Mouse (Mus musculus) intestine, embryonic 16.5 days (tissue): ENCODE results near the gene Mgll. TPM values are rescaled to one million over a fixed set of nuclear protein-coding genes. Genes with fewer than 3 reads are reported as not detected.
A peak's percentile ranks its signal among the peaks of the same experiment; 100 is the strongest.

Experiments used
- ATAC-seq: fragments of 200-750 bp; cut with Nextera tagmentation; 2 replicates; pipeline ENCODE4 v1.8.0; 2017; ENCODE audit warnings: moderate TSS enrichment, moderate library complexity
- H3K27ac ChIP-seq: fragments of 300-500 bp; sonication (generic); 2 replicates; pipeline ENCODE4 v1.5.1; 2014; ENCODE audit warnings: mild to moderate bottlenecking, low read length
- H3K27me3 ChIP-seq: fragments of 300-500 bp; sonication (generic); replicated peaks from 2 replicates; pipeline ENCODE4 v1.6.1; 2014; ENCODE audit warnings: low read length, control low read depth, mixed read lengths; ENCODE audit not compliant: control insufficient read depth, insufficient read depth
- H3K36me3 ChIP-seq: fragments of 300-500 bp; sonication (generic); 2 replicates; pipeline ENCODE4 v1.6.1; 2014; ENCODE audit warnings: low read length, control low read depth; ENCODE audit not compliant: control insufficient read depth, insufficient read depth
- H3K4me1 ChIP-seq: fragments of 300-500 bp; sonication (generic); 2 replicates; pipeline ENCODE4 v1.6.1; 2014; ENCODE audit warnings: low read length, control low read depth, mixed read lengths; ENCODE audit not compliant: control insufficient read depth, insufficient read depth
- H3K4me2 ChIP-seq: fragments of 300-500 bp; sonication (generic); 2 replicates; pipeline ENCODE4 v1.6.1; 2014; ENCODE audit warnings: low read depth, low read length, control low read depth
- H3K4me3 ChIP-seq: fragments of 300-500 bp; sonication (generic); 2 replicates; pipeline ENCODE4 v1.5.1; 2014; ENCODE audit warnings: mild to moderate bottlenecking, low read length
- H3K9ac ChIP-seq: fragments of 300-500 bp; sonication (generic); 2 replicates; pipeline ENCODE4 v1.6.1; 2014; ENCODE audit warnings: low read depth, low read length
- H3K9me3 ChIP-seq: fragments of 300-500 bp; sonication (generic); 2 replicates; pipeline ENCODE4 v1.6.1; 2016; ENCODE audit warnings: low read length, control low read depth; ENCODE audit not compliant: control insufficient read depth
- WGBS: fragments of 180-500 bp; shearing (Covaris S2); extraction: QIAGEN DNeasy Blood & Tissue Kit; methylation state at CpG from one replicate; pipeline ENCODE4 v1.1.7; 2014; 5-methylcytosine and 5-hydroxymethylcytosine counted together
- polyA plus RNA-seq: library from polyadenylated mRNA; unstranded; fragments of >200 nt; fragmentation: Nextera tagmentation; extraction: Ambion mirVana; gene quantifications from 2 replicates; pipeline ENCODE4 v1.2.1, GENCODE M21; 2015

The Mgll gene
- polyA plus RNA-seq, 1 experiment from 2014 or later, result 82.8 TPM

- no peak for ATAC-seq
- H3K9ac ChIP-seq, result no peak overlapping the region
- H3K27me3 ChIP-seq, result no peaks in the 10 kb centered on the region
- H3K4me3 ChIP-seq, result no peak overlapping the region
- H3K27ac ChIP-seq, result 0 out of 2 replicates have a peak overlapping the region, but pooled peaks have one; percentile 13
- no peaks in the 10 kb centered on the region for H3K9me3 ChIP-seq
- H3K4me2 ChIP-seq, result no peak overlapping the region
- 73% methylated on average over 17 of the region's 17 CpGs for WGBS
- H3K4me1 ChIP-seq, result peaks cover 38% of the 10 kb centered on the region
- no peaks in the 10 kb centered on the region for H3K36me3 ChIP-seq
Observed at GRCm38 (mm10) chr6:88760935-88761635, 36.9 kb downstream of the Mgll start.

- no peaks in the 10 kb centered on the region for H3K36me3 ChIP-seq
- no peak overlapping the region for H3K4me3 ChIP-seq
- no peaks in the 10 kb centered on the region for H3K27me3 ChIP-seq
- no peak overlapping the region for H3K4me2 ChIP-seq
- H3K27ac ChIP-seq, result no peak overlapping the region
- H3K4me1 ChIP-seq, result peaks cover 38% of the 10 kb centered on the region
- no peaks in the 10 kb centered on the region for H3K9me3 ChIP-seq
- 76% methylated on average over 17 of the region's 17 CpGs for WGBS
- ATAC-seq, result no peak
- H3K9ac ChIP-seq, result no peak overlapping the region
Observed at GRCm38 (mm10) chr6:88761684-88762439, 37.6 kb downstream of the Mgll start.

- 73% methylated on average over 13 of the region's 13 CpGs for WGBS
- Histone ChIP-seq H3K4me1 (peaks cover 38% of the 10 kb centered on the region), H3K36me3 (no peaks in the 10 kb centered on the region), H3K4me2 (no peak overlapping the region), H3K9ac (no peak overlapping the region), H3K27ac (no peak overlapping the region), H3K9me3 (no peaks in the 10 kb centered on the region), H3K27me3 (no peaks in the 10 kb centered on the region), H3K4me3 (no peak overlapping the region)
- no peak for ATAC-seq
Observed at GRCm38 (mm10) chr6:88762440-88763196, 38.4 kb downstream of the Mgll start.

GRCm38 (mm10) chr6:88763518-88764077 is 39.4 kb downstream of the Mgll start:
- no peak for ATAC-seq
- Histone ChIP-seq H3K9me3 (no peaks in the 10 kb centered on the region), H3K27ac (no peak overlapping the region), H3K36me3 (no peaks in the 10 kb centered on the region), H3K9ac (no peak overlapping the region), H3K4me1 (peaks cover 31% of the 10 kb centered on the region), H3K27me3 (no peaks in the 10 kb centered on the region), H3K4me2 (no peak overlapping the region), H3K4me3 (no peak overlapping the region)
- 86% methylated on average over 3 of the region's 3 CpGs for WGBS

GRCm38 (mm10) chr6:88764281-88764680 is 40.1 kb downstream of the Mgll start:
- Histone ChIP-seq H3K9me3 (no peaks in the 10 kb centered on the region), H3K4me2 (no peak overlapping the region), H3K27me3 (no peaks in the 10 kb centered on the region), H3K4me3 (no peak overlapping the region), H3K36me3 (no peaks in the 10 kb centered on the region), H3K27ac (no peak overlapping the region), H3K9ac (no peak overlapping the region), H3K4me1 (peaks cover 24% of the 10 kb centered on the region)
- ATAC-seq, result no peak
- 75% methylated on average over 4 of the region's 4 CpGs for WGBS

- H3K27me3 ChIP-seq, result no peaks in the 10 kb centered on the region
- H3K4me1 ChIP-seq, result peaks cover 3% of the 10 kb centered on the region; the same call in 1 of the 2 replicates
- H3K27ac ChIP-seq, result no peak overlapping the region
- WGBS, result 48% methylated on average over 4 of the region's 4 CpGs
- no peaks in the 10 kb centered on the region for H3K9me3 ChIP-seq
- no peak overlapping the region for H3K4me2 ChIP-seq
- H3K36me3 ChIP-seq, result no peaks in the 10 kb centered on the region
- 0 out of 2 replicates have a peak, but pooled peaks have one; percentile 20 for ATAC-seq
- H3K9ac ChIP-seq, result no peak overlapping the region
- no peak overlapping the region for H3K4me3 ChIP-seq
Observed at GRCm38 (mm10) chr6:88767740-88768139, 43.5 kb downstream of the Mgll start.

- Histone ChIP-seq H3K9ac (no peak overlapping the region), H3K27ac (no peak overlapping the region), H3K27me3 (no peaks in the 10 kb centered on the region), H3K4me3 (no peak overlapping the region), H3K4me1 (peaks cover 6% of the 10 kb centered on the region; the same call in 1 of the 2 replicates), H3K36me3 (no peaks in the 10 kb centered on the region), H3K4me2 (no peak overlapping the region), H3K9me3 (no peaks in the 10 kb centered on the region)
- no peak for ATAC-seq
- WGBS, result 79% methylated on average over 6 of the region's 6 CpGs
Observed at GRCm38 (mm10) chr6:88769723-88770122, 45.5 kb downstream of the Mgll start.

GRCm38 (mm10) chr6:88770300-88770904 is 46.2 kb downstream of the Mgll start:
- no peaks in the 10 kb centered on the region for H3K27me3 ChIP-seq
- H3K9ac ChIP-seq, result no peak overlapping the region
- H3K4me1 ChIP-seq, result peaks cover 6% of the 10 kb centered on the region; the same call in 1 of the 2 replicates
- no peaks in the 10 kb centered on the region for H3K36me3 ChIP-seq
- no peak overlapping the region for H3K4me3 ChIP-seq
- ATAC-seq, result no peak
- no peak overlapping the region for H3K4me2 ChIP-seq
- H3K9me3 ChIP-seq, result no peaks in the 10 kb centered on the region
- WGBS, result 75% methylated on average over 17 of the region's 17 CpGs
- no peak overlapping the region for H3K27ac ChIP-seq
